Mouse (Mus musculus) CD8-positive naive resting alpha-beta T cell, adult 2 months (primary cell): ENCODE data around the gene Ufsp1.
"Not testable (repeated sequence)": the region's sequence is repeated elsewhere in the genome, so short reads cannot be mapped to it uniquely, and the experiment has no call there.

ENCODE experiments used
- DNase-seq, 2 experiments: peaks; one replicate each; pipeline ENCODE4 v3.0.0; 2022; ENCODE audit warnings: low read depth in 2 of 2, low spot score in 2 of 2

Gene Ufsp1

GRCm38 (mm10) chr5:137293839-137294743, at the start of gene Ufsp1:
Ufsp1 (plus strand) TSS chr5:137294629.
- peak; percentile 86 to 92 for DNase-seq

DNA sequence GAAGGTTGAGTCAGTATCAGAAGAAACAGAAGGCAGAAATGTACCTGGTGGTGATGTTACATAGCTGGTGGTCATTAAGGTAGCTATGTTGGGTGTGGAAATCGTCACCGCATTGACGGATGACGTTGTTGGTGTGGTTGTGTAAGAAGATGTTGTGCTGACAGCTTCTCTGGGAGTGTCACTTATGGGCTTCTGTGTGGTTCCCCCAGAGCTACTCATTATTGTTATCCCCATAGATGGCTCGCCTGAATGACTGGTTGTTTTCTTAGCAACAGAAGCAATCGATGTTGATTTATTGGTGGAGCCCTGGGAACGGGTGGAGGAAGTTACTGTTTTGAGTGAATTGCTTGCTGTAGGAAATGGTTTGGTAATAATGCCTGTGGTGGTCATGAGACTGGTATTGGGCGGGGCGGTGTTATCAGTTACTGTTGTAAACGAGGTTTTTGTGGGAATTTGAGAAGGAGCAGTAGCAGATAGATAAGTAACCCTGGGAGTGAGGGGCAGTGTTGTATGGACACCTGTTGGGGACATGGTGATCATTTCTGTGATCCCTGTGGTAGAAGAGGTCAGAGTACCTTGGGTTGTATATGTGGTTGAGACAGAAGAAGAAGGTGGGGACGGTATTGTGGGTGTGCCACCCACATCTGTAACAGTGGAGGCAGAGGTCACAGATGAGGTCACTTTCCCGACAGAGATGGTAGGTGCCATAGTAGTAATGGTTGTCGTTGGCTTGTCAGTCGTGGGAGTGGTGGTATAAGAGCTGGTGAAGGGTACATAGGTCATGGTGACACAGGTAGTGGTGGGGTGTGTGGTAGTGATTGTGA, 30.3 kb upstream of the Ufsp1 start:
- no peak for DNase-seq

- no peak for DNase-seq
These were observed 29.6 kb upstream of the Ufsp1 start for GRCm38 (mm10) chr5:137264787-137265186.

- DNase-seq, result no peak
These were observed 26.1 kb upstream of the Ufsp1 start for GRCm38 (mm10) chr5:137268131-137268910.

GRCm38 (mm10) chr5:137277360-137278342, 16.8 kb upstream of the Ufsp1 start:
- DNase-seq, result no peak

- DNase-seq, result not testable (repeated sequence)
These were observed 10.0 kb upstream of the Ufsp1 start for GRCm38 (mm10) chr5:137284411-137284810.

GRCm38 (mm10) chr5:137285045-137285444, 9.4 kb upstream of the Ufsp1 start:
- peak; percentile 69 to 73 for DNase-seq

DNA sequence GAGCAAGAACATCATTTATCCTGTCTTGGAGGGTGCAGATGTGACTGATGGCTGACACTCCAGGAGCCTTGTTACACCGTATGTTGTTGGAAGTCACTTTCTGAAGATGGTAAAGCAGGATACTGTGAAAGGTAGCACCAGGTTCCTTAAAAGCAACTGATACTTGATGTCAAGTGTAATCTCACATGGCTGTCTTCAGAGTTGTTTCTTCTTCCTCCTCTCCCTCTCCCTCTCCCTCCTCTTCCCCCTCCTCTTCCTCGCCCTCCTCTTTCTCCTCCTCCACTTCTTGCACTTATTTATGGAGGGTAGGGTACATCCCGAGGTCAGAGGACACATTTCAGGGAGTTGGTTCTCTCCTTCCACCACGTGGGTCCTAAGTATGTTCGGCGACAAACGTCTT, 8.4 kb upstream of the Ufsp1 start:
- DNase-seq, result no peak

- DNase-seq, result peak; percentile 56 to 70
These were observed 7.8 kb upstream of the Ufsp1 start for GRCm38 (mm10) chr5:137286655-137287031.

- DNase-seq, result no peak
These were observed 7.1 kb upstream of the Ufsp1 start, which contains the start of gene Ache for GRCm38 (mm10) chr5:137287032-137287952. Ache (plus strand) TSS chr5:137287519.

GRCm38 (mm10) chr5:137287953-137288743, 6.3 kb upstream of the Ufsp1 start:
- no peak for DNase-seq

DNA sequence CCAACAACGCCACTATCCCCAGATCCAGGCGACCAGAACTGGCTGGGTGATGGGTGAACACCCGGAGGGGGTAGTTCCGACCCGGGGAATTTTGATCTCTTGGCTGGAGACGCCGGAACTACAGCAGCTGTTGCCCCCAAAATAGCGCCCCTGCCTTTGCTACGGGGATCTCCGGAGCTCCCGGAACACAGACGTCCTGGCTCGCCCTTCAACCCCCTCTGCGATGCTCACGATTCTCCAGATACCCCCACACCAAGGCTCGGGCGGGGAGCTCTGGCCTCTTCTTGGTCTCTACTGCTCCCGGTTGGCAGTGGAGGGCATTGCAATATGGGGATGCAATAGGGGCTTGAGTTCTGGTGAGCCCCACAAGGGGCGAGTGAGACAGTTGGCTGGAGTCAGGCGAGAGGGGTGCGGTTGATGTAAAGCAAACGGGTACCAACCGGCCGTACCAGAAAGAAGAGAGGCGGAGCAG, 5.4 kb upstream of the Ufsp1 start:
- DNase-seq, result peak in 1 of 2 experiments; percentile 28

DNA sequence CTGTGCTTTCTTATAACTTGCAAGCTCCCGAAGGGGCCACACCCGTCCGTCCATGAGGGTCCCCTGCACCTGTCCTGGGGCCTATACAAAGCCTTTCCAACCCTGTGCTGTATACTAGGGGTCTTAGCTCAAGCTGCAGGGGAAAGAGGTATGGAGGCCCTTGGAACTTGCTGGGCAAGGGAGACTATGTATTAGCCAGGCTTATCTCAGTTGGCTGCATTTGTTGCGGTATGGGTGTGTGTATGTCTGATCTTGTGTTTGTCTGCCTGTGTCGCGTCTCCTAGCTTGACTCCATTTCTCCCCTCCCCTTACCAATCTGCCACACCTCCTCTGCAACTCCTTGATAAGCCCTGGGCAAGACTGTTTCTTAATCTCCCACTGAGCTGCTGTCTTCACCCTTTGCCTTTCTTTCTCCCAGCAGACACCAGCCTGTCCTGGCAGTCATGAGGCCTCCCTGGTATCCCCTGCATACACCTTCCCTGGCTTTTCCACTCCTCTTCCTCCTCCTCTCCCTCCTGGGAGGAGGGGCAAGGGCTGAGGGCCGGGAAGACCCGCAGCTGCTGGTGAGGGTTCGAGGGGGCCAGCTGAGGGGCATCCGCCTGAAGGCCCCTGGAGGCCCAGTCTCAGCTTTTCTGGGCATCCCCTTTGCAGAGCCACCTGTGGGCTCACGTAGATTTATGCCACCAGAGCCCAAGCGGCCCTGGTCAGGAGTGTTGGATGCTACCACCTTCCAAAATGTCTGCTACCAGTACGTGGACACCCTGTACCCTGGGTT, 4.7 kb upstream of the Ufsp1 start:
- DNase-seq, result no peak

DNA sequence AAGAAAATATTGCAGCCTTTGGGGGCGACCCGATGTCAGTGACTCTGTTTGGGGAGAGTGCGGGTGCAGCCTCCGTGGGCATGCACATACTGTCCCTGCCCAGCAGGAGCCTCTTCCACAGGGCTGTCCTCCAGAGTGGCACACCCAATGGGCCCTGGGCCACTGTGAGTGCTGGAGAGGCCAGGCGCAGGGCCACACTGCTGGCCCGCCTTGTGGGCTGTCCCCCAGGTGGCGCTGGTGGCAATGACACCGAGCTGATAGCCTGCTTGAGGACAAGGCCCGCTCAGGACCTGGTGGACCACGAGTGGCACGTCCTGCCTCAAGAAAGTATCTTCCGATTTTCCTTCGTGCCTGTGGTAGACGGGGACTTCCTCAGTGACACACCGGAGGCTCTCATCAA, 3.8 kb upstream of the Ufsp1 start:
- no peak for DNase-seq

DNA sequence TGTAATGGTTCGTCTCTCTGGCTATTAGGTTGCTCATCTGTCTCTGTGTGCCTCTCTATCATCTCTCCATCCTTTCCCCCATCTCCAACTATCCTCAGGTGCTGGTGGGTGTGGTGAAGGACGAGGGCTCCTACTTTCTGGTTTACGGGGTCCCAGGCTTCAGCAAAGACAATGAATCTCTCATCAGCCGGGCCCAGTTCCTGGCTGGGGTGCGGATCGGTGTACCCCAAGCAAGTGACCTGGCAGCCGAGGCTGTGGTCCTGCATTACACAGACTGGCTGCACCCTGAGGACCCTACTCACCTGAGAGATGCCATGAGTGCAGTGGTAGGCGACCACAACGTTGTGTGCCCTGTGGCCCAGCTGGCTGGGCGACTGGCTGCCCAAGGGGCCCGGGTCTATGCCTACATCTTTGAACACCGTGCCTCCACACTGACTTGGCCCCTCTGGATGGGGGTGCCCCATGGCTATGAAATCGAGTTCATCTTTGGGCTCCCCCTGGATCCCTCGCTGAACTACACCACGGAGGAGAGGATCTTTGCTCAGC, 3.0 kb upstream of the Ufsp1 start:
- no peak for DNase-seq

DNA sequence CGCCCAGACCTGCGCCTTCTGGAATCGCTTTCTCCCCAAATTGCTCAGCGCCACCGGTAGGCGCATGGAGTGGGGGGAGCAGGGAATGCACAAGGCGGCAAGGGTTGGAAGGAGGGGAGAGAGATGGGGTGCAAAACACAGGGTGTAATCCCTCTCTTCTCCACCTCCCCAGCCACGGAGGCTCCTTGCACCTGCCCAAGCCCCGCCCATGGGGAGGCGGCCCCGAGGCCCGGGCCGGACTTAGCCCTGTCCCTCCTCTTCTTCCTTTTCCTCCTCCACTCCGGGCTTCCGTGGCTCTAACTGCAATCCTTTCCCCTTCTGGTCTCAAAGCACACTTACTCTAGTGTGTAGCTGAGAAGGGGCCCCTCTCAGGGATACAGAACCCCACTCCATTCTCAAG, 1.1 kb upstream of the Ufsp1 start:
- DNase-seq, result peak in 1 of 2 experiments; percentile 47

GRCm38 (mm10) chr5:137294744-137295093, 290 bp downstream of the Ufsp1 start:
- no peak for DNase-seq
